Mouse (Mus musculus) intestine, embryonic 15.5 days (tissue): ENCODE data around the gene Metap1. TPM values are rescaled to one million over a fixed set of nuclear protein-coding genes. Genes with fewer than 3 reads are reported as not detected.
A peak's percentile ranks its signal among the peaks of the same experiment; 100 is the strongest.

ENCODE experiments used
- ATAC-seq: fragments of 200-750 bp; cut with Nextera tagmentation; 2 replicates; pipeline ENCODE4 v1.8.0; 2017; ENCODE audit warnings: moderate TSS enrichment, moderate library complexity
- H3K27ac ChIP-seq: fragments of 300-500 bp; sonication (generic); 2 replicates; pipeline ENCODE4 v1.5.1; 2015; ENCODE audit warnings: mild to moderate bottlenecking, inconsistent platforms
- H3K27me3 ChIP-seq: fragments of 300-500 bp; sonication (generic); replicated peaks from 2 replicates; pipeline ENCODE4 v1.6.1; 2015; ENCODE audit warnings: inconsistent platforms
- H3K36me3 ChIP-seq: fragments of 300-500 bp; sonication (generic); 2 replicates; pipeline ENCODE4 v1.6.1; 2015; ENCODE audit warnings: inconsistent platforms
- H3K4me1 ChIP-seq: fragments of 300-500 bp; sonication (generic); replicated peaks from 2 replicates; pipeline ENCODE4 v1.6.1; 2015; ENCODE audit warnings: inconsistent platforms
- H3K4me2 ChIP-seq: fragments of 300-500 bp; sonication (generic); replicated peaks from 2 replicates; pipeline ENCODE4 v1.6.1; 2015; ENCODE audit warnings: mild to moderate bottlenecking, inconsistent platforms
- H3K4me3 ChIP-seq: fragments of 300-500 bp; sonication (generic); replicated peaks from 2 replicates; pipeline ENCODE4 v1.5.1; 2015; ENCODE audit warnings: inconsistent platforms
- H3K9ac ChIP-seq: fragments of 300-500 bp; sonication (generic); 2 replicates; pipeline ENCODE4 v1.6.1; 2015; ENCODE audit warnings: inconsistent platforms
- H3K9me3 ChIP-seq: fragments of 300-500 bp; sonication (generic); 2 replicates; pipeline ENCODE4 v1.6.1; 2016; ENCODE audit warnings: inconsistent platforms
- WGBS: fragments of 180-500 bp; shearing (Covaris S2); methylation state at CpG from one replicate; pipeline ENCODE4 v1.1.7; 2015; 5-methylcytosine and 5-hydroxymethylcytosine counted together
- microRNA counts: library from miRNA; unstranded; fragments of <30 nt; microRNA quantifications from one replicate; lab custom pipeline; 2016
- polyA plus RNA-seq: library from polyadenylated mRNA; unstranded; fragments of >200 nt; fragmentation: Nextera tagmentation; extraction: Ambion mirVana; gene quantifications from 2 replicates; pipeline ENCODE4 v1.2.1, GENCODE M21; 2015

Metap1 gene
- polyA plus RNA-seq, 1 experiment from 2014 or later, result 48.4 TPM

DNA sequence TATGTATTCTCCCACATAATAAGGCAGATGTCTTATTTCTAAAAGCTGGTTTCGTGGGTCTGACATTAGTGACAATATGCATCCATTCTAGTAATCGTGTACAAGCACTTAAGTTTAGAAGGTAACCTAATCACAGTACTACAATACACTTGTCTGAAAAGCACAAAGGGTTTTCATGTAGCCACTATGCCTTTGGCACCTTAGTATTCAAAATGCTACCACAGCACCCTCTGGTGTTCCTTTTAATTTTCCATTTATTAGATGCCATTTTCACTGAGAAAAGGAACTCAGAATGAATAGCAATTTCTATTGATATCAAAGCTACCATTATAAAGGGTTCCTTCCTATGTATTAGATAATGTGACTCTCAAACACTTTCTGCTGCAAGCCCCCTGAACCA, 57.5 kb downstream of the Metap1 start:
- H3K4me1 ChIP-seq, result no peaks in the 10 kb centered on the region
- 76% methylated on average over 2 of the region's 2 CpGs for WGBS
- H3K4me3 ChIP-seq, result no peak overlapping the region
- H3K27ac ChIP-seq, result no peak overlapping the region
- no peak overlapping the region for H3K9ac ChIP-seq
- H3K27me3 ChIP-seq, result no peaks in the 10 kb centered on the region
- no peak for ATAC-seq
- H3K4me2 ChIP-seq, result no peak overlapping the region
- no peaks in the 10 kb centered on the region for H3K36me3 ChIP-seq
- H3K9me3 ChIP-seq, result no peaks in the 10 kb centered on the region

DNA sequence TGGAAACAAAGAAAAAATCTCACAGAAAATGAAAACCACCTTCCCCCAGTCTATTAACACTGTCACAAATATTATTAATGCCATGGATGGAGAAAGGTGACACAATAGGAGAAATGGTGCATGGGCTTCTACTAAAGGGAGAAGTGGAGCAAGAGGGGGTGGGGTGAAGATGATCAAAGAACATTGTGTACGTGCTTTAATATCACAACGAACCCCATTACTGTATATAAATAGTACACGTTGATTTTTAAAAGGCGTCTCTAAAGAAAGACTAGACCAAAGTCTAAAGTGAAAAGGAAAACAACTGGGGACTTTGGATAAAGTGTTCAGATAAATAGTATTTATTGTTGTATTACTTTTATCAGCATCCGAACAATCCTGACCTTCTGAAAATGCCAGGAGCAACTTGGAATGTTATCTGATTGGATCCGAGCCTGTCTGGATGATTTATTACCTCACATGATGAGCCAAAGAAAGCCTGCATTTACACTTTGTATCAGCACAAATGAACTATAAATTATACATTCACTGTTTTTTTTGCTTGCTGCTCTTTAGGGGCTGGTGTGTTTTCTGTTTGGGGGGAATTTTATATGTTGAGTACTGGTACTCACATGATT, 58.8 kb downstream of the Metap1 start:
- peak; percentile 71 for ATAC-seq
- WGBS, result 52% methylated on average over 6 of the region's 6 CpGs
- no peak overlapping the region for H3K4me3 ChIP-seq
- no peaks in the 10 kb centered on the region for H3K4me1 ChIP-seq
- H3K27ac ChIP-seq, result no peak overlapping the region
- H3K4me2 ChIP-seq, result no peak overlapping the region
- no peak overlapping the region for H3K9ac ChIP-seq
- H3K9me3 ChIP-seq, result no peaks in the 10 kb centered on the region
- no peaks in the 10 kb centered on the region for H3K27me3 ChIP-seq
- no peaks in the 10 kb centered on the region for H3K36me3 ChIP-seq

DNA sequence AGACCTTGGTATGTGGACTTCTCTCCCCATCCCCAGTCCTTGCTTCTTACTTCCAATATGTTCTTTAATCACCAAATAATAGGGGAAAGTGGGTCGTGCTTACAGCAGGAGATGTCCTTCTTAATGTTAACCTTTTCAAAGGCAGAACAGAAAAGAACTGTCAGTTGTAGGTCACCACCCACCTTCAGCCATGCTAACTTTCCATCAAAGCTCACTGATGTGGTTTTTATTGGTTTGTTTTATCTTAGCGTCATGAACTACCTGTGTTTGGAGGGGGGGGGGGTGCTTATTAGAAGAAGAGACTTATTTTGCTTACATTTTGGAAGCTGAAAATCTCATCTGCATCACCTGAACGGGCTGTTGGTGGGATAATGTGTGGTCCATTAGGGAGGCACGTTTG, 65.1 kb downstream of the Metap1 start:
- Histone ChIP-seq H3K9ac (no peak overlapping the region), H3K27me3 (no peaks in the 10 kb centered on the region), H3K27ac (no peak overlapping the region), H3K4me1 (no peaks in the 10 kb centered on the region), H3K4me3 (no peak overlapping the region), H3K4me2 (no peak overlapping the region), H3K9me3 (no peaks in the 10 kb centered on the region), H3K36me3 (no peaks in the 10 kb centered on the region)
- no peak for ATAC-seq
- WGBS, result 53% methylated on average over 4 of the region's 4 CpGs

DNA sequence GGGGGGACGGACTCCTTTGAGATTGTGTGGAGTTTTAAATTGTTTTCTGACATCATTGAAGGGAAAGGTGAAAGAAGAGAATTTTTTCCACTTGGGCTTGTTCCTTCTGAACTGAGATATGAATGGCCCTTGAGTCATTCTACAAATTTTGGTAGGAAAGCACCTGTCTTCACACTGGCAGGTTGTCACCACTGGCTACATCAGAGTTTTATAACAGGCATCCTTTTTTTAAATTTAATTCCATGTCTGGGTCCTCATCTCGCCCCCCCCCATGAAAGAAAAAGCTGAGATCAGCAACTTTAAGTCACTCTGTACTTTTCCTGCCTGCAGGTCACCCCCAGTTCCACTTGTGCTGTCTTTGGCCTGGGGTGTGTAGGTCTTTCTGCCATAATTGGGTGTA, 65.7 kb downstream of the Metap1 start:
- Histone ChIP-seq H3K4me2 (no peak overlapping the region), H3K9ac (no peak overlapping the region), H3K9me3 (no peaks in the 10 kb centered on the region), H3K27me3 (no peaks in the 10 kb centered on the region), H3K36me3 (no peaks in the 10 kb centered on the region), H3K4me3 (no peak overlapping the region), H3K27ac (no peak overlapping the region), H3K4me1 (no peaks in the 10 kb centered on the region)
- 70% methylated on average over 2 of the region's 2 CpGs for WGBS
- ATAC-seq, result no peak

DNA sequence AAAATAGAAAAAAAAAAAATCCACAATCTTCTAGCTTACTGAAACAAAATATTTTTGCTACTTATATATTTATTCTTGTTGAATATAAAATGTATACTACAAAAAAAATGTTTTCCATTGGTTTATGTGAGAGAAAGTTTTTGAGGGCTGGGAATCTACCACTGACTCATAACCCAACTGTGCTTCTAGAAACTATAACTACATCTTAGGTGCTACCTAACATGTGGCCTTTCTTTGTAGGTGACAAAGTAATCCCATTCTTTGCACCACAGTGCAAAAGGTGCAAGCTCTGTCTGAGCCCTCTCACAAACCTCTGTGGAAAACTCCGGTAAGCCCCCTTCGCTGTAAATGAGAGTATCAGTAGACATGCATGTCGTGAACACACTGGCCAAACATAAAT, 68.9 kb downstream of the Metap1 start:
- ATAC-seq, result no peak
- no peak overlapping the region for H3K4me3 ChIP-seq
- no peaks in the 10 kb centered on the region for H3K9me3 ChIP-seq
- WGBS, result 88% methylated on average over 3 of the region's 3 CpGs
- no peaks in the 10 kb centered on the region for H3K27me3 ChIP-seq
- H3K36me3 ChIP-seq, result no peaks in the 10 kb centered on the region
- no peak overlapping the region for H3K9ac ChIP-seq
- H3K27ac ChIP-seq, result no peak overlapping the region
- H3K4me2 ChIP-seq, result no peak overlapping the region
- H3K4me1 ChIP-seq, result no peaks in the 10 kb centered on the region

DNA sequence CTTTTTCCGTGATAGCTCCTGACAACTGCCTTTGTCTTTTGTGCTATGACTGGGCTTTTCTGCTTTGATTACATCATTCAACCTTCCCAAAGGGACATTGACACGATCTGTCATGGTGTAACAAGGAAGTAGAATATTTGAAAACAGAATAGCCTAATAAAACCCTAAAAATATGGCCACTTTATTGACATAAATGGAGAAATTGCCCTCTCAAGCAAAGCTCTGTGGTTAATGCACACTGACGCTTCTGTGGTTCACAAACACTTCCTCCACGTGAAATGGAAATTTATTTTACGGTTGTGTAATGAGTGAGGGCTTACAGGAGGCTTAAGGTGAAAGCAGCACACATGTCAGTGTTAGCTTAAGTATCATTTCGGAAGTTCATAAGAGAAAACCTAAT, 69.9 kb downstream of the Metap1 start:
- peak; percentile 92 for ATAC-seq
- peak overlapping the region; percentile 44; the same call in 1 of the 2 replicates for H3K27ac ChIP-seq
- no peaks in the 10 kb centered on the region for H3K36me3 ChIP-seq
- no peaks in the 10 kb centered on the region for H3K4me1 ChIP-seq
- H3K9me3 ChIP-seq, result no peaks in the 10 kb centered on the region
- WGBS, result 63% methylated on average over 6 of the region's 6 CpGs
- H3K9ac ChIP-seq, result no peak overlapping the region
- no peaks in the 10 kb centered on the region for H3K27me3 ChIP-seq
- H3K4me3 ChIP-seq, result no peak overlapping the region
- H3K4me2 ChIP-seq, result no peak overlapping the region

DNA sequence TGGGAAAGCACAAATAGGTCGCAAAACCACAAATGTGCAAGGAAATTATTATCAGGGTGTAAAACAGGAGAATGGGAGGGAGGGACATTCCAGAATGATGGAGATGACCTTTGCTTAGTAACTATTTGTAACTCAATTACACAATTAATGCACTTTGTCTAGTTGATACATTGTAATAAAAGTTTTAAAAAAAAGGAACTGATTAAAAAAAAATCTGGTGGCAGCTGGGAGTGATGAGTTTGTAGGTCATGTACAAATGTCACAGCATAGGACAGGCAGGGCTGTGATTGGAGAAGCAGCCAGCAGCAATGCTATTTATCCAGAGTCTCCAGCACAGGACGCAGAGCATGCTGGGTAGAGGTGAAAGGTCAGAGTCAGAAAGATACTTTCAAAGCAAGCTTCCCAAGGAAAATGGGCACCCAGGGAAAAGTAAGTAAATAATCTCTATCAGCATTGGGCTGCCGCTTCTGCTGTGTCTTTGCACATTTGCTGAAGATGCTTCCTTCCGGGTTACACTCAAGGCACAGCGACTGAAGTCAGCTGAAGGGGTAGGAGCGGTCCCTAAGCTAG, 74.1 kb downstream of the Metap1 start, which contains the start of gene Adh4:
Gene Adh4, plus strand, starts transcription at position 346 of the 570 bp plus-strand sequence.
- Histone ChIP-seq H3K36me3 (no peaks in the 10 kb centered on the region), H3K9me3 (no peaks in the 10 kb centered on the region), H3K27ac (no peak within 1 kb of the TSS), H3K27me3 (no peaks in the 10 kb centered on the region), H3K4me2 (no peak within 1 kb of the TSS), H3K9ac (no peak within 1 kb of the TSS), H3K4me1 (no peaks in the 10 kb centered on the region), H3K4me3 (no peak within 1 kb of the TSS)
- no peak for ATAC-seq
- WGBS, result 71% methylated on average over 6 of the region's 6 CpGs

DNA sequence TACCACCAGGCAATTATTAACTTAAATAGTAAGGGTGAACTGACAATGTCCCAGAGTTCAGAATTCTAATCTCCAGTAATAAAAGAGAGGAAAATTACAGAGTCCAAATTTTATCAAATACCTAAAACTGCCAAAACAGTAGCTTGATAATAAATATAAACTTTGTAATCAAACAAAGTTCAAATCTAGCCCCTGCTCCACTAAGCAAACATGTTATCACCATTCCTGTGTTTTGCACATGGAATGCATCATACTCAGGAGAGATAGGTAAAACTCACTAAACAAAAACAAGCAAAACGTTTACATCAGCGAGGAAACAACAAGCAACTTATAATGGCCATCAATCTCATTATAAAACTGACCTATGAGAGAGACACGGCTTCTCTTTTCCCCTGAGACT, 79.1 kb downstream of the Metap1 start:
- Histone ChIP-seq H3K4me1 (no peaks in the 10 kb centered on the region), H3K4me2 (no peak overlapping the region), H3K4me3 (no peak overlapping the region), H3K9me3 (no peaks in the 10 kb centered on the region), H3K27ac (no peak overlapping the region), H3K27me3 (no peaks in the 10 kb centered on the region), H3K36me3 (no peaks in the 10 kb centered on the region), H3K9ac (no peak overlapping the region)
- 0 out of 2 replicates have a peak, but pooled peaks have one; percentile 45 for ATAC-seq
- 70% methylated on average over 3 of the region's 3 CpGs for WGBS

DNA sequence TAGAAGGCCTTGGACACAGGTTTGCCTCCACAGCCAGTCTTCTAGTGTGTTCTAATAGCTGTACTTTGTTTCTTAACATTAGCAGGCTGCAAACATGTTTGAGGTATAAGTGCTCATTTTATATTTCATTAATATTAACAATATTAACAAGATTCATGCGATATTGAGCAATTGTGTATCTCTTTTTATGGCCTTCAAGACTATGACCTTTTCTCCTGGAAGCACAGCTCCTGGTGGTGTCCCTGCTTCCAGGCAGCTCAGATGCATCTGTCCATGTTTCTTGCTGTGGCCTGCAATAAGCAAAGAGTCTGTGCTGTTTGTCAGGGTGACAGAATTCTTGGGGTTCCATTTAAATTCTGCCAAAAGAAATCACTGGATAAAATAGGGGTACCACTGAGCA, 79.7 kb downstream of the Metap1 start:
- no peaks in the 10 kb centered on the region for H3K4me1 ChIP-seq
- no peak overlapping the region for H3K27ac ChIP-seq
- WGBS, result 65% methylated on average over 1 of the region's 1 CpGs
- no peaks in the 10 kb centered on the region for H3K27me3 ChIP-seq
- no peaks in the 10 kb centered on the region for H3K9me3 ChIP-seq
- H3K9ac ChIP-seq, result no peak overlapping the region
- no peak overlapping the region for H3K4me2 ChIP-seq
- H3K36me3 ChIP-seq, result no peaks in the 10 kb centered on the region
- ATAC-seq, result no peak
- no peak overlapping the region for H3K4me3 ChIP-seq

MicroRNAs within 50 kb of the gene (microRNA counts, 519-probe panel; counts per million panel counts)
- 791 counts per million, percentile 30 among the panel's probes with 10 or more counts for microRNA mmu-miR-1956 (lab: Ali Mortazavi, UCI)

Other genes with a start within 250 kb of the Metap1 start
- gene Adh1, start 228.5 kb downstream of the Metap1 start, polyA plus RNA-seq, result 396 and 436 TPM in 2 replicates
- gene Adh6a, start 176.2 kb downstream of the Metap1 start, polyA plus RNA-seq, result 1.7 and 2.3 TPM in 2 replicates
- 0.16 and 0.19 TPM in 2 replicates for gene Adh6b, start 147.7 kb downstream of the Metap1 start, polyA plus RNA-seq
- gene Adh4, start 74.0 kb downstream of the Metap1 start, polyA plus RNA-seq, result 0.13 and 0.31 TPM in 2 replicates
- 215 and 222 TPM in 2 replicates for gene Adh5, start 46.4 kb downstream of the Metap1 start, polyA plus RNA-seq
- gene Eif4e, start 36.7 kb upstream of the Metap1 start, polyA plus RNA-seq, result 308 and 309 TPM in 2 replicates